Mouse (Mus musculus) kidney, postnatal 14 days (tissue): ENCODE data around the gene Large2.

ENCODE experiments used
- DNase-seq: peaks from one replicate; pipeline ENCODE4 v3.0.0; 2022; ENCODE audit warnings: mixed read lengths

The Large2 gene

GRCm38 (mm10) chr2:92390206-92390930, 15.7 kb upstream of the Large2 start:
- no peak for DNase-seq

- DNase-seq: no peak
Observed at GRCm38 (mm10) chr2:92389645-92390044, 15.0 kb upstream of the Large2 start.

- DNase-seq: peak; percentile 91
Observed at GRCm38 (mm10) chr2:92388891-92389641, 14.4 kb upstream of the Large2 start.

GRCm38 (mm10) chr2:92388081-92388517, 13.4 kb upstream of the Large2 start:
- DNase-seq: no peak

GRCm38 (mm10) chr2:92387646-92388045, 13.0 kb upstream of the Large2 start:
- no peak for DNase-seq

- no peak for DNase-seq
Observed at GRCm38 (mm10) chr2:92386821-92387570, 12.3 kb upstream of the Large2 start.

- no peak for DNase-seq
Observed at GRCm38 (mm10) chr2:92385113-92386051, 10.7 kb upstream of the Large2 start.

GRCm38 (mm10) chr2:92384101-92384500, 9.4 kb upstream of the Large2 start:
- DNase-seq: no peak

GRCm38 (mm10) chr2:92382759-92383158, 8.1 kb upstream of the Large2 start:
- DNase-seq: no peak

- DNase-seq: no peak
Observed at GRCm38 (mm10) chr2:92381901-92382588, 7.4 kb upstream of the Large2 start, which contains the start of gene 1700029I15Rik. Gene 1700029I15Rik, plus strand, starts transcription at chr2:92382538.

- DNase-seq: no peak
Observed at GRCm38 (mm10) chr2:92381161-92381560, 6.5 kb upstream of the Large2 start.

GRCm38 (mm10) chr2:92380495-92381050, 5.9 kb upstream of the Large2 start:
- DNase-seq: no peak

GRCm38 (mm10) chr2:92379783-92380494, 5.3 kb upstream of the Large2 start:
- DNase-seq: no peak

- DNase-seq: no peak
Observed at GRCm38 (mm10) chr2:92377320-92377719, 2.7 kb upstream of the Large2 start.

- DNase-seq: no peak
Observed at GRCm38 (mm10) chr2:92376300-92376699, 1.6 kb upstream of the Large2 start.

GRCm38 (mm10) chr2:92375788-92376187, 1.1 kb upstream of the Large2 start:
- no peak for DNase-seq

GRCm38 (mm10) chr2:92375099-92375623, 492 bp upstream of the Large2 start:
- DNase-seq: peak; percentile 97

GRCm38 (mm10) chr2:92373437-92373813, 1.2 kb downstream of the Large2 start:
- DNase-seq: no peak

GRCm38 (mm10) chr2:92372767-92373436, 1.8 kb downstream of the Large2 start:
- DNase-seq: peak; percentile 88
